Mouse (Mus musculus) neural tube, embryonic 10.5 days (tissue): ENCODE measurements around the gene Aig1.
"Not testable (repeated sequence)": the region's sequence is repeated elsewhere in the genome, so short reads cannot be mapped to it uniquely, and the experiment has no call there.

ENCODE experiments used
- DNase-seq: peaks from one replicate; pipeline ENCODE4 v3.0.0-alpha.2; 2017; ENCODE audit warnings: low spot score; ENCODE audit errors: extremely low spot score

Gene Aig1

DNA sequence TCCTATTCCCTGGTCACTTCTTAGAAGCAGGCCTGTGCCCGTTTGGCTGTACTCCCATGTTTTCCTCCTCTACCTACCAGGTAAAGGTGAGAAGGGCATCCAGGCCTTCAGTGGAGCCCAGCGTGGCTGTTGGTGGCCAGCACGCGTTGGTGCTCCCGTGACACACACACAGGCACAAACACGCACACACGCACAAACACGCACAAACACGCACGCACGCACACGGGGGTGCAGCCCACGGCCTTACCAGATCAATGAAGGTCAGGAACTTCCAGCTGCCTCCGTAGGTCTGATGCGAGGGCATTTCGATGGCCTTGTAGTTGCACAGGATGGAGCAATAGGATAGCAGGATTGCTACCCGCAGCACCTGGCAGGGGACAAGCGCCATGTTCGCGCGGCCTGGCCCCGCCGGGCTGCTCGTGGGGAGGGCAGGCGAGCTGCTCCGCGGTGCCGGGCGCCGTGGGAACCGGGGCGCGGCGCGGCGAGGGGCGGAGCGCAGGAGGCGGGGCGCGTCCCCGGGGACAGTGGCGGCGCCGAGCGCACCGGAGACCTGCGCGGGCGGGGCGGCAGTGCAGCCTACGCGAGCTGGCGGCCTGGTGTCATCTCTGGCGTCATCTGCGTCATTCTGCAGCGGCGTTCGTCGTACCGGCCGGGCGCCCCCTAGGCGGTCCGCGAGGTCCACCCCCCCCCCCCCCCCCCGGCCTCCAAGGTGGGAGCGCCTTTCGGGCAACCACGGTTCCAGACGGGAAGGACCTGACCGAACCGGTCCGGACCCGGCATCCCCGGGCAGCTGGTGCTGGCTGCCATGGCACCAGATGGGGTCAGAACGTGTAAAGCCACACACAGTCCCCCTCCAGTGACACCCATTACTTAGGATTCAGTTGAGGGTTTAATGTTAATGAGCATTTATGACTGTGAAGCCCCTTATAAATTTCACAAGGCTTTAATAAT is at the start of gene Aig1:
TSS of gene Aig1 (minus strand) at position 610 of the 951 bp plus-strand sequence.
- peak; percentile 74 for DNase-seq

DNA sequence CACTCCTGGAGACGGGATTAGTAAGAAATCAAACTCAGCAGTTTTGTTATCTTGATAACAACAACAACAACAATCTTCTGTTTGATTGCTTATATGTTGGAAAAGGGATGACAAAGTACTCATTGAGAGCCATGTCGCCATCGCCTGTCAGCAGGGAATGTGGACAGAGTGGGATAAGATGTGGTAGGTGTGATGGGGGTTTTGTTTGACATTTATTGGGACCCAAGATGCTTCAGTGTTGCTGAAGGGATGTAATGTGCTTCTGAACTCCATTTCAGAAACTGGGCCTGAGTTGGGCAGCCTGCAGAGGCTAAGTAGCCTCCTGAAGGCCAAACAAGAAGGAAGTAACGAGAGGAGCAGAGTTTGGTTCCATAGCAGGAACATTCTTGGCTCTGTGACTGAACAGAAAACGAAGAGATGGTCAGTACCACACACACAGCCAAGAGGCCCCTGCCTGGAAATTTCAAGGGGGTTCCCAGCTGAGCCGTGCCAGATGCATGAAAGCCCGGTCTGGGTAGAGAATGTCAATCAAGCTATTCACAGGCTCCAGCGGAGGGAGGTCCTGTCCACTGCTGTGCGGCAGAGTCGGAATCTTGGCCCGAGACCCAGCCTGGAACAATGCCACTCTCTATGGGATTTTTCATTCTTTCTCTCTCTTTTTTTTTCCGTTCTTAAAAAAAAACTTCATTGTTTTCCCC is 48.0 kb upstream of the Aig1 start:
- DNase-seq: peak; percentile 24

DNA sequence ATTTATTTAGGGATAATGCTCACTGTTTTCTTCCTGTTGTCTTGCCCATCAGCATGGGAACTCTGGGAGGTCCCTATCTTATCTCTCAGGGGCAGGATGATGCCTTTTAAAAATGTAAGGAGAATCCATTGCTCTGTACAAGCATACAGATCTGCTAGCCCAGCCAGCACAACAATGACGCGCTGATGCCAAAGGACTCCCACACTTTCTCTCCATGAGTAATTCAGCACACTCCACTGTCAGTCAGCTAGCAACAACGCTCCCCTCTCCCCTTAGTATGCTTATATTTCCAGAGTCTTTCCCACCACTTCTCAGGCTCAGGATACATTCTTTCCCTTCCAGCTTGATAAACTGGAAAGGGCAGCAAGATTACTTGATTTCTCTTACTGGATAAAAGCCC is 46.4 kb upstream of the Aig1 start:
- no peak for DNase-seq

DNA sequence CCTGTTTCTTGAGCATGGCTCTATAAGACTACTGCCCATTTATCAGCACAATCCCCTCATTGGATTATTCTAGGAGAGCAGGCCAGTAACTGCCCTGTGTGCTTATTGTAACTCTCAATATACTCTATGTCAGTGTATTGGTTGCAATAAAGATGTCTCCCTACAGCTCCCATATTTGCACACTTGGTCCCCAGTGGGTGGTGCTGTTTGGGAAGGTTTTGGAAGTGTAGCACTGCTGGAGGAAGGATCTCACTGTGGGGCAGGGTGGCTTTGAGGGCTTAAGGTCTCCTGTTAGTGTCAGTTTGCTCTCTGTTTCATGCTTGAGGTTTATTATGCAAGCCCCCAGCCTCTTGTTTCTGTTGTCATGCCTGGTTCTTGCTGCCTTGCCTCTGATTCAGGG is 44.9 kb upstream of the Aig1 start:
- no peak for DNase-seq

DNA sequence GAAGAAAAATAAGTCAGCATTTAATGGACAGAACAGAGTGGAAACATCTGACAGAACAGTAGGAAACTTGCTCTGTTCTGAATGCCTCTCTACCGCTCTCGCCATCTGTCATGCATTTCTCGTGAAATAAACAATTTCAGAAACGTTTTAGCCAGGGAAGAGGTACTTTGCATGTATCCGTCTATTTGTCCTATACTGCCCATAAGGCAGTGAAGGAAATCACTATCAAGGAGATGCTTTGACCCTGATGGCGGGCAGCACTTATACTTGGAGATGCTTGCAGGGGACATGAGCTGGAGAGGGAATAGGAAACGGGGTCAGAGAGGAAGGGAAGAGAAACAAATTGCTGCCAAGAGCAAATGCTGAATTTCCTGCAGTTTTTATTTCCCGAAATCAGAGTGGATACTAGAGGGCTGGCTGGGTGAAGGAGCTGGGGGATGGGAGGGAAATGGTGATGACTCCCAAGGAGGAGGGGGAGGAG is 37.5 kb upstream of the Aig1 start:
- no peak for DNase-seq

GRCm38 (mm10) chr10:13905618-13906017 is 36.8 kb upstream of the Aig1 start:
- DNase-seq: no peak

DNA sequence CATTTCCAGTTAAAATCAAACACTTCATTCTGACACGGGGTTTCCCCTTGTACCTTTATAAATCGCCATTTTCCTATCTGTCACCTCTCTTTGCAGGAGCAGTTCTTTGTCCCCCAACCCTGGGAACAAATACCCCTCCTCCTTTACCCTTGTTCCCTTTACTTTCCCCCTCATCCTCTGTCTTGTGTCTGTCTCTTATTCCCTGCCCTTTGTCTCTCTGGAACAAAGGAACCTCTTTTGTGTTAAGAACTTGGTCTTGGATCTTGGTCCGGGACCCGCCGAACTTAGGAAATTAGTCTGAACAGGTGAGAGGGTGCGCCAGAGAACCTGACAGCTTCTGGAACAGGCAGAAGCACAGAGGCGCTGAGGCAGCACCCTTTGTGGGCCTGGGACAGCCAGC is 24.0 kb upstream of the Aig1 start:
- DNase-seq: not testable (repeated sequence)

DNA sequence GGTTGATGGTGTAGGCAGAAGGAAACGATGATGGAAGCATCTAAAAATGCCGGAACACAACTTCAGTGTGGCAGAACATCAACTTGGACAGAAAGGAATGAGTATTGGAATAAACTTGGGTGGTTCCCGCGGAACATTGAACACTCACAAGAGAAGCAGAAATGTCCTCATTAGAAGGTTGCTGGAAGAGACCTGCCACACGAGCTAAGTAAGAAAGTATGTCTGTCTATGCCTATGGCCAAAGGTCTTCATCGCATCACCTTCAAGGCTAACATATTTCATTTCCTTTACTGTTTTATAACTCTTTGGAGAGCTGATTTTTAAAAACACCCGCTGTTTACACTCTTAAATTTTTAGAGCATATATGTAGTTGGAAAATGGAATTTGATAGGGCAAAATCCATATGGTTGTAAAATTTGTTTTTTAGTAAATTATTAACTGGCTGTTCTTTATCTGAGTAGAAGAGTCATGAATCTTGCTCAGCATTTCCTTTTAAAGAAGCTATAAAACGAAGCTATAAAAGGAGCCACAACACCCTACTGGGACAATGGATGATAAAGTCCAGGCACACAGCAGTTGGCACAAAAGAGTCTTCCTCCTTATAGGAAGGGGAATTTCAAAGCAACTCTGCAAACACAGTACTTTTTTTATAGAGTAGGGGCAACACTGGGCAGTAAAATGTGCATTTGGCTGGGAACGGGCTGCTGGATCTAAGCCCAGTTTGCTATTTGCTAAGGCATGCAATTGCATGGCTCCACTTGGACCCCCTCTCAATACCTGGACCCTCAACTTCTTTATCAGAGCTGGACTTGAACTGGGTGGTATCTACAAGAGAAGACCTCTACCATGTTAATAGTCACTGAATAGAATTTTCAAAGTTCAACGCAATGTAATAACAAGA is 14.4 kb upstream of the Aig1 start:
- DNase-seq: no peak

- DNase-seq: no peak
Measured at GRCm38 (mm10) chr10:13882490-13882889, 13.7 kb upstream of the Aig1 start.

DNA sequence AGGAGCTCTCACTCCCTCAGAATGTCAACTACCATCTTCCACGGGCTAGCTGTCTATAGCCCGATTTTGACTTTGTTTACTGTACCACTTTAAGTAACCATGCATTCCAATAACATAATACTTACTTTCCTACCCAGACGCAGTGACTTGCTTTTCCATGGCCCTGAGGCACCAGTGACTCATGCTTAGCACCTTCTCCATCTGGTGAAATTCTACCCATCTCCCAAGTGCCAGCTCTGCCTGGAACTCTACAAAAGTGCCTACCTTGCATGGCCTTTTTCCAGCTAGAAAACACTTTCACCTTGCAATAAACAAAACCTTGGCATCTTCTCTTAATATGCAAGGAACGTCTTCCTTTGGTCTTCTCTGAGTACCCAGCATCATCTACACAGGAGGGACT is 9.9 kb upstream of the Aig1 start:
- no peak for DNase-seq

DNA sequence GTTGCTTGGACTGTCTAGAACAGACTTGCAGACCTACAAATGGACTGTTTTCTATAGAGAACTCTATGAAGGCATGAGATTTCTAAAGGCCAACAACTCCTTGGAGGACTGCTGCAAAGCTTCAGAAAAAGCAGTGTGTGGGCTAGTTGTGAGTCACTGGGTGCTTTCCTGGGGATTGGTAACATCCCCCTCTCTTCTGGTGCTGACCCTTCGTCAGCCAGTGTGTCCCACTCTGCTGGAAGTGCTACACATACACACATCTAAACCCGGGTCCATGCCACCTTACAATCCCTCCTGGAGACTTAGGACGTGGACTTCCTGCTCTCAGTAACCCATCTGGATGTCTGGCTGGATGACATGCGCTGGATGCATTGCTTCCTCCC is 6.2 kb upstream of the Aig1 start:
- DNase-seq: no peak

- no peak for DNase-seq
Measured at GRCm38 (mm10) chr10:13874301-13875037, 5.7 kb upstream of the Aig1 start.

DNA sequence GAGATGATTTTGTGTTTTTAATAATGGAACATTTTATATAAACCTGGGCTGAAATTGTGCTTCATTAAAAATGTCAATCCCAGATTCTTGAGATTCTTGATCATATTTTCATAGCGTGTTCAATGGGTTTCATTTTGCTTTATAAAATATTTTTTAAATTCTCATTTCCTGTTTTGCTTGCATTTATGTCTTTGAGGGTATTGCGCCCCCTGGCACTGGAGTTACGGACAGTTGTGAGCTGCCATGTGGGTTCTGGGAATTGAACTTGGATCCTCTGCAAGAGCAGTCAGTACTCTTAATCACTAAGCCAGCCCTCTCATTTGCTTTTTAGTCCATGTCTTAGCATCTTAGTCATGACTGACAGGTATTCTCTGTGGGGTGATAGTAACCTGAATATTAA is 1.8 kb upstream of the Aig1 start:
- DNase-seq: no peak

DNA sequence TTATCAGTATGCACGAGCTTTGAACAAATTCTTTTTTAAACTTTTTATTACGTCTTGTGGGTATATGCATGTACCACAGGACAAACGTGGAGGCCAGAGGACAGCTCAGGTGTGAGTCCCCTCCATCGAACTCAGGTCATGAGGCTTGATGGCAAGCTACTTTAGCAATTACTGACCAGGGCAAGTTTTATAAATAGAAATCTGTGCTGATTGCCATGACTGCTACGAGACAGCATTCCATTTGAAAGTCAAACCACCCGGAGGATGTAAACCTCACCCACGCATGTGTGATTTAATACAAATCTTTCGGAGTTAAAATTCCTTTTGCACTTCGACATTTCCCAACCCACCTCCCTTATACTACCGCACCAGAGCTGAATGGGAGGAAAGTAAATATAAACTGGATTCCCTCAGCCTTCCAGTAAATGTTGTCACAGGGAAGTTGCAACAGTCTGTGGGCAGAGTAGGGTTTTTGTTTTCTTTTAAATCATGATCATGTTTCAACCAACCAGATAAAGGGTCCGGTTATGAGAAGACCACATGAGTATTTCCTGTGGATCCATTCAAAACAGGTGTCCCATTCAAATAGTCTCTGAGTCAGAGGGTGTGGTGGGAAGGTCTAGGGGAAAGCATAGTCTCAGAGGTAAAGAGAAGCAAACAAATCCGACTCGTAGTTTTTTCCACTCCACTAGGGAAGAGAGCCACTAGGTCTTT is 699 bp upstream of the Aig1 start:
- no peak for DNase-seq

DNA sequence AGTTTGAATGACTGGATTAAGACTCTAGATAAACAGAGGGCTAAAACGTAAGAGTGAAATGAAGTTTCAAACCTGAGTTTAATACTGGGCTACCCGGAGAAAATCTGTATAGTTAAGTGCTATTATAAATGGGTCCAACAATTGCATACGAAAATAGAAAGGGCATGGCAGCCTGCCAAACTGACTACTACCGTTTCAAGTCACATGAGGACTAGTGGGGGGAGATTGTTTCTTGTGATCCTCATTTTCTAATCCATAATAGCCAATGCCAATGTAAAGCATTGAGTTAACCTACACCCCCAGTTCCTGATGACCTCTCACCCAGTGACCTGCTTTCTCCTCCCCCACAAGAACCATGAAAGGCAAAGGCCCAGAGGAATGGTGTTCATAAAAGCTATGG is 2.4 kb downstream of the Aig1 start:
- DNase-seq: no peak

GRCm38 (mm10) chr10:13861115-13861909 is 7.5 kb downstream of the Aig1 start:
- DNase-seq: peak; percentile 64

DNA sequence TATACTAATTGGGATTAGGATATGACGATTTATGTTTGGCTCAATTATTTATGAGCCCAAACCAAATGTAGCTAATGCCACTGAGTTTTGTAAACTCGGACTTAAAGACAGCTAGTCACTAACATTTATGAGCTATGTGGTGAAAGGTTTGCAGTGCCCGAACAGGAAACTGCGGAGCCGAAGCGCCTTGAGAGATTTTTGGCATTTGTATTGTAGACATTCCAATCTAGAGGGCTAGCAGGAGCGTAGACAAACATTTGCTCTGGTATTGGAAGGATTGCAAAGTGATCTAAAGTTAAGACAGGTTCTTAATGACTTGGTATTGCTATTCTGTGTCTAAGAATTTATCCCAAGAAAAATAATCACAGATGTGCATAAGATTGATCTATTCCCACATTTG is 12.3 kb downstream of the Aig1 start:
- no peak for DNase-seq

DNA sequence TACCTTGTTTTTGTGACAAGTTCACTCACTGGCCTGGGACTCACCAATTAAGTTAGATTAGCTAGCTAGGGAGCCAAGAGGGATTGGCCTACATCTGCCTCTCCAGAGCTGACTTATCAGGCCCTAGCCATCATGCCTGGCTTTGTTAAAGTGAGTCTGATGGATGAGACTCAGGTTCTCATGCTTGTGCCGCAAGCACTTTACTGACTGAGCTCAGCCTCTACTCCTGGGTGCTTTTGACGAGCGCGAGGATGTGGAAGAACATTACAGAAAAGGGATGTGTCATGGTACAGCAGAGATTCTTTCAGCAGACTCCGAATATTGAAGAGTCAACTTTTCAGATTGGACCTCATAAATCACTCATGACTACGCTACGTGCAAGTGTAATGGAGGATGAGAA is 12.8 kb downstream of the Aig1 start:
- no peak for DNase-seq

- DNase-seq: no peak
Measured at GRCm38 (mm10) chr10:13855111-13855510, 13.7 kb downstream of the Aig1 start.
